Mouse (Mus musculus) MEL (cell line): ENCODE measurements around the gene Tedc1.

ENCODE experiments used
- CHD2 ChIP-seq: IDR thresholded peaks from 2 replicates; pipeline ENCODE4 v1.6.1; 2011; ENCODE audit warnings: low read length, improper control_type of control experiment
- CTCF ChIP-seq, 3 experiments: IDR thresholded peaks in 2 of 3; conservative IDR thresholded peaks in 1 of 3; 2 replicates each; pipeline ENCODE4 v1.5.1; 2011 to 2012; ENCODE audit warnings: low read length in 3 of 3, low read depth in 2 of 3, mild to moderate bottlenecking in 2 of 3, improper control_type of control experiment in 1 of 3, inconsistent platforms in 1 of 3, mixed read lengths in 1 of 3, moderate library complexity in 1 of 3; ENCODE audit not compliant: control insufficient read depth in 1 of 3, insufficient read depth in 1 of 3, poor library complexity in 1 of 3, severe bottlenecking in 1 of 3
- HCFC1 ChIP-seq: IDR thresholded peaks from 2 replicates; pipeline ENCODE4 v1.6.1; 2012; ENCODE audit warnings: low read depth, mild to moderate bottlenecking, inconsistent platforms, low read length, improper control_type of control experiment, moderate library complexity
- KAT2A ChIP-seq: conservative IDR thresholded peaks from 2 replicates; pipeline ENCODE4 v1.6.1; 2012; ENCODE audit warnings: low read depth, low read length, improper control_type of control experiment, inconsistent platforms
- MAX ChIP-seq: IDR thresholded peaks from 2 replicates; pipeline ENCODE4 v1.6.1; 2011; ENCODE audit warnings: low read length, improper control_type of control experiment
- MEF2A ChIP-seq: IDR thresholded peaks from 2 replicates; pipeline ENCODE4 v1.6.1; 2014; ENCODE audit warnings: low read depth, mild to moderate bottlenecking, inconsistent platforms, low read length, improper control_type of control experiment; ENCODE audit not compliant: poor library complexity, insufficient replicate concordance, severe bottlenecking; ENCODE audit errors: extremely low read depth
- NELFE ChIP-seq: IDR thresholded peaks from 2 replicates; pipeline ENCODE4 v1.6.1; 2011; ENCODE audit warnings: low read depth, low read length, improper control_type of control experiment
- TBP ChIP-seq: IDR thresholded peaks from 2 replicates; pipeline ENCODE4 v1.8.0; 2011; ENCODE audit warnings: low read depth, low read length, improper control_type of control experiment
- TCF12 ChIP-seq: IDR thresholded peaks from 2 replicates; pipeline ENCODE4 v1.6.1; 2014; ENCODE audit warnings: low read depth, mild to moderate bottlenecking, inconsistent platforms, low read length, improper control_type of control experiment, moderate library complexity
- USF1 ChIP-seq: IDR thresholded peaks from 2 replicates; pipeline ENCODE4 v1.6.1; 2014; ENCODE audit warnings: low read depth, mild to moderate bottlenecking, inconsistent platforms, low read length, improper control_type of control experiment, moderate library complexity

- TF ChIP-seq TCF12 (no peak), CTCF (IDR thresholded peaks at IDR 0.05 in 2 of 3, conservative IDR thresholded peaks at IDR 0.05 in 1 of 3; ENCODE audit: control insufficient read depth in 1 of 3, insufficient read depth in 1 of 3, low read depth in 2 of 3, low read length in 3 of 3, poor library complexity in 1 of 3, severe bottlenecking in 1 of 3) (no peak), TBP (no peak), MAX (no peak), NELFE (no peak), CHD2 (no peak), HCFC1 (no peak), KAT2A (no peak), MEF2A (no peak), USF1 (no peak)
These were observed 18.7 kb upstream of the Tedc1 start for GRCm38 (mm10) chr12:113137260-113138213.
